Mouse (Mus musculus): ENCODE measurements around the gene Lcn11. TPM values are rescaled to one million over a fixed set of nuclear protein-coding genes. Genes with fewer than 3 reads are reported as not detected.
"Not testable (repeated sequence)": the region's sequence is repeated elsewhere in the genome, so short reads cannot be mapped to it uniquely, and the experiment has no call there.

Gene Lcn11
- polyA plus RNA-seq, 1 experiment from 2014 or later = not detected

DNA sequence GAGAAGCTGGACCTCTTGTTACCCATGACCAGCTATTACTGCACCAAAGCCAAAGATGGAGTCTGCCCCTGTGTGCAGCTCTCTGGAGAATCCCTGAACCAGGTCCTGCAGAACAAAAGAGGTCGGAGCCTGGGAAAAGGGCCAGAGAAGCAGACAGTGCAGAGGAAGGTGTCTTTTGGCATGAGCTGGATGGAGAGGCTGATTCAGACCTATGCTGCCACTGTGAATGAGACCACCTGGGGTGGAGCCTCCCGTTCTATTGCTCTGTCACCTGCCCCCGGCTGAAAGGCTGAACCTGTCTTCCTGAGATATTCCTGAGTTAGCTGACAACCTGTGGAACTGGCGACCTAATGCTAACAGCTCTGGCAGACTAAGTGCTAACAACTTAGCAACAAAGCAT lies 4.1 kb downstream of the Lcn11 start:
- no peaks in the 10 kb centered on the region for H3K36me3 ChIP-seq
- H3K9ac ChIP-seq = no peak overlapping the region
- DNase-seq (no peak), ATAC-seq (ENCODE audit: low read depth) (no peak)
- WGBS (ENCODE audit: insufficient replicate concordance) = 38% methylated on average over 4 of the region's 4 CpGs
- H3K4me3 ChIP-seq (replicated peaks) = no peak overlapping the region
- H3K4me2 ChIP-seq = no peak overlapping the region
- H3K4me1 ChIP-seq (replicated peaks) = no peaks in the 10 kb centered on the region
- H3K27me3 ChIP-seq = no peaks in the 10 kb centered on the region; the same call in 1 of the 2 replicates
- H3K27ac ChIP-seq = no peak overlapping the region
- no peaks in the 10 kb centered on the region for H3K9me3 ChIP-seq (replicated peaks)

DNA sequence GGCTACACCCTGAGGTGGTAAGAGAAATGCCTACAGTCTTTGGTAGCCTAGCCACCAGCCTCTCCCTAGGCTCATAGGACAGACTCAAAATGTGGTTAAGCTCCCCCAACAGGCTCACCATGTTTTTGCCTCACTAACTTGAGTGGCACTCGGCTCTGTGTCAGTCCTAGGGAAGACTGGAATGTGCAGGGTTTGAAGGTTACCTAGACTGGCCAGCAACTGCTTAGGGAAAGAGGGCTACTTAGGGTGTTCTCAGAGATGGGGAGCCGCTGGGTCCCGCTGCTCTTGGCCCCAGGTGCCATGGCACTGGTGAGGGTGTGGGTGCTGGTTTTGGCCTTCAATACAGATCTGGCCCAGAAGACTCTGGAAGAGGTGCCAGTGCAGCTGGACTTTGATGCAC lies 5.1 kb downstream of the Lcn11 start, which contains the start of gene Gm13539:
TSS of gene Gm13539 (plus strand) at position 301 of the 400 bp plus-strand sequence.
- H3K27me3 ChIP-seq = no peaks in the 10 kb centered on the region; the same call in 1 of the 2 replicates
- H3K27ac ChIP-seq = no peak within 1 kb of the TSS
- no peak within 1 kb of the TSS for H3K9ac ChIP-seq
- DNase-seq = no peak
- H3K4me1 ChIP-seq (replicated peaks) = peaks cover 8% of the 10 kb centered on the region
- no peak for ATAC-seq (ENCODE audit: low read depth)
- H3K4me2 ChIP-seq = no peak within 1 kb of the TSS
- no peaks in the 10 kb centered on the region for H3K9me3 ChIP-seq (replicated peaks)
- no peaks in the 10 kb centered on the region for H3K36me3 ChIP-seq
- no peak within 1 kb of the TSS for H3K4me3 ChIP-seq (replicated peaks)
- 64% methylated on average over 3 of the region's 3 CpGs for WGBS (ENCODE audit: insufficient replicate concordance)

DNA sequence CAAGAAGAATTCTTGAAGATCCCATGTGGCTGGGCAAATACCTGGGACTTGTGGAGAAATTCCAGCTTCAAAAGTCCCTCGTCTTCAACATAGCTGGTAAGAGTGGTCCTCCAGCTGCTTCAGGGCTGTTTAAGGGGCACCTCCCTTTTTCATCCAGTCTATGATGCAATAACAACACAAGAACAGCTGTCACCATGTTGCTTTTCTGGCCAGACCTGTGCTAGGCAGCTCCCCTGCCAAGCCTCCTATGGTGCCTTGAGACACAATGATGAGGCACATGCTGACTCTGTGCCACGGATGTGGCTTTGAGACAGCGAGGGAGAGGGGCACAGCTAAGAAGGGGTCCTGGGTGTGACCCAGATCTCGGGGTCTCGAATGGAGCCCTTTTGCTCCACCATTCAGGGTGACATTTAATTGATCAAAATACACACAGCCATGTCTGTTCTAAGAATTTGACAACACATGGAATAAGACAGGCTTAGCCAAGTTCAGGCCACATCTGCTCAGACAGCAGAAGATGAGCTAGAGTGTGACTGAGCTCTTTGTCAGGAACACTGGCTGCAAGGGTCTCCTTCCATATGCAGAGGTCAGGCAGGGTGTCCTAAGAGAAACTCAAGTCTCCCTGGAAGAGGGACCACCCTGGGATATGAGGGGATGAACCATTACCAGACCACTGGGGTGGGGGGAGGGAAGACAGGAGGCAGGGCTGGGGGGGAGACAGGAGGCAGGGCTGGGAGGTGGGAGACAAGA lies 8.9 kb downstream of the Lcn11 start:
- H3K27me3 ChIP-seq = no peaks in the 10 kb centered on the region; the same call in 1 of the 2 replicates
- peaks cover 37% of the 10 kb centered on the region for H3K4me1 ChIP-seq (replicated peaks)
- no peaks in the 10 kb centered on the region for H3K36me3 ChIP-seq
- H3K4me3 ChIP-seq (replicated peaks) = no peak overlapping the region
- no peak overlapping the region for H3K4me2 ChIP-seq
- no peak overlapping the region for H3K27ac ChIP-seq
- 62% methylated on average over 5 of the region's 5 CpGs for WGBS (ENCODE audit: insufficient replicate concordance)
- no peak overlapping the region for H3K9ac ChIP-seq
- no peak for DNase-seq
- no peak for ATAC-seq (ENCODE audit: low read depth)
- H3K9me3 ChIP-seq (replicated peaks) = no peaks in the 10 kb centered on the region

DNA sequence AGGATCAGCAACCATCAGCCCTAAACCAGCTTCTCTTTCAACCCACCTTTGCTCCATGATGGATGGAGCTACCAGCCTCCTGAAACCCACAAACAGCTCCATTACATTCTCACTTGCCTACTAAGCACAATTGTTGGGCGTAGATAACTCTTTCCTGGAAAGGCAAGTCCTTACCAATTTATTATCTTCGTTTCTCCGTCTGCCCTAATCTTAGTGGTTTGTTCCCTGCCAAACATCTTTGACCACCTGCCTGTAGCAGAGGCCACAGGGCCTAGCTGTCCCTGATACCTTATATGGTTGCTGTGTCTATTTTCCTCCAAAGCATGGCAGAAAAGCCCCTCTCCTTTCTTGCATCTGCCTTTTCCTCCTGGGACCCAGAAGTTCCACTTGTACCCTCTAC lies 12.3 kb downstream of the Lcn11 start:
- no peak overlapping the region for H3K4me3 ChIP-seq (replicated peaks)
- ATAC-seq (ENCODE audit: low read depth) = peak; percentile 92
- peak; percentile 36 for DNase-seq
- 11% methylated on average over 3 of the region's 3 CpGs for WGBS (ENCODE audit: insufficient replicate concordance)
- H3K9me3 ChIP-seq (replicated peaks) = no peaks in the 10 kb centered on the region
- peak overlapping the region; percentile 69 for H3K27ac ChIP-seq
- H3K36me3 ChIP-seq = no peaks in the 10 kb centered on the region
- H3K4me1 ChIP-seq (replicated peaks) = peaks cover 37% of the 10 kb centered on the region
- no peaks in the 10 kb centered on the region for H3K27me3 ChIP-seq
- H3K4me2 ChIP-seq = peak overlapping the region; percentile 27
- H3K9ac ChIP-seq = 0 out of 2 replicates have a peak overlapping the region, but pooled peaks have one; percentile 8

DNA sequence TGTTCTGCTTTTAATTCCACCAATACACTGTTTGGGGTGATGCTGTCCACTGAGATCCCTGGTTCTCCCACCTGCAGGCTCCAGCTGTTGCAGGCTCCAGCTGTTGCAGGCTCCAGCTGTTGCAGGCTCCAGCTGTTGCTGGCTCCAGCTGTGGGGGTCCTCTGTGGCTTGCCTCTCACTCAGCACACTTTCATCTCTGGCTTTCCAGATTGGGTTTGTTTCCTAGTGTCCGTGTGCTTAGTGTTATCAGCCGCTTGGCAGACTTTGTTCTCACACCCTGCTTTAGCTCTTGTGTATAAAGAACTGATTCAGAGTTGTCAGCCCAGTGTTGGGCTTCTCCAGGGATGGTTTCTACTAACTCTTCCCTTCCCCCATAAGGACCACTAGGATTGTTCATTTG lies 20.8 kb downstream of the Lcn11 start:
- H3K9ac ChIP-seq = no peak overlapping the region
- H3K36me3 ChIP-seq = no peaks in the 10 kb centered on the region
- WGBS (ENCODE audit: insufficient replicate concordance) = 11% methylated on average over 2 of the region's 2 CpGs
- no peak for ATAC-seq (ENCODE audit: low read depth)
- no peak overlapping the region for H3K27ac ChIP-seq
- 0 out of 2 replicates have a peak, but pooled peaks cover 3% of the 10 kb centered on the region for H3K27me3 ChIP-seq
- no peak overlapping the region for H3K4me3 ChIP-seq (replicated peaks)
- H3K9me3 ChIP-seq (replicated peaks) = no peaks in the 10 kb centered on the region
- H3K4me2 ChIP-seq = no peak overlapping the region
- 0 out of 2 replicates have a peak, but pooled peaks cover 3% of the 10 kb centered on the region for H3K4me1 ChIP-seq (replicated peaks)
- no peak for DNase-seq

DNA sequence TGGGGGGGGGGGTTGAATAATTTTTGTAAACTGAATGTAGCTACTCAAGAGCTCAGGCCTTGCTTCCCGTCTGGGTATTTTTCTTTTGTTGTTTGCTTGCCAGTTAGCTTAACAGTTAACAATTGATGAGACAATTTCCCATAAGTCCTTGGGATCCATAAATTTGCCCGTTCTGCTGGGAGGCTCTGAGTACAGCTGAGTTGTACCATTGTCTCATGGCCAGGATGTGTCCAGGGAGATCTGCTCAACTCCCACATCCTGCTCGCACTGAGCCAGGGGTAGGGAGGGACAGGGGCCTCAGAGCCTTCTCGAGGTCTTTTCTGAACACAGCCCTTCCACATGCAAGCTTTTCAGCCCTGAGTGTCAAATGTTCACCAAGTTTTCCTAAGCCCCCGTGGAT lies 21.2 kb downstream of the Lcn11 start:
- H3K27ac ChIP-seq = no peak overlapping the region
- WGBS (ENCODE audit: insufficient replicate concordance) = 34% methylated on average over 5 of the region's 5 CpGs
- no peaks in the 10 kb centered on the region for H3K36me3 ChIP-seq
- 0 out of 2 replicates have a peak, but pooled peaks cover 3% of the 10 kb centered on the region for H3K4me1 ChIP-seq (replicated peaks)
- no peaks in the 10 kb centered on the region for H3K9me3 ChIP-seq (replicated peaks)
- ATAC-seq (ENCODE audit: low read depth) (no peak), DNase-seq (no peak)
- no peak overlapping the region for H3K4me2 ChIP-seq
- 0 out of 2 replicates have a peak, but pooled peaks cover 3% of the 10 kb centered on the region for H3K27me3 ChIP-seq
- no peak overlapping the region for H3K4me3 ChIP-seq (replicated peaks)
- H3K9ac ChIP-seq = no peak overlapping the region

DNA sequence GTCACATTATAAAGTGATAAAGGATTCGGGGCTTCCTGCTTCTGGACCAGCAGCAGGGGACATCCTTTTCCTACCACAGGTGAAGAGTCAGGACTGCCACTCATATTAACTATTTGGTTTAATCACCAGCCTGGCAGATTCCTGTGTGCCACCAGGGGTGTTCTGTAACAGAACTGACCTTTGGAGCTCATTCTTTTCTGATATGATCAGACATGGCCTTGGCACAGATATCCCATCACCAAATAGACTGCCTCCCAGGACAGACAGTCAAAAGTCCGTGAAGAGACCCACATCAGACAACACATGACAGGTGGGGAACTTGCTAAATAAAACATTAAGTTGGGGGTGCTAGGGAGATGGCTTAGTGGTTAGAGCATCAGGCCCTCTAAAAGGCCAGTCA lies 34.9 kb downstream of the Lcn11 start:
- 44% methylated on average over 2 of the region's 2 CpGs for WGBS (ENCODE audit: insufficient replicate concordance)
- Histone ChIP-seq H3K4me2 (no peak overlapping the region), H3K9me3 (replicated peaks) (no peaks in the 10 kb centered on the region), H3K9ac (no peak overlapping the region), H3K4me3 (replicated peaks) (no peak overlapping the region), H3K4me1 (replicated peaks) (no peaks in the 10 kb centered on the region), H3K27me3 (no peaks in the 10 kb centered on the region), H3K27ac (no peak overlapping the region), H3K36me3 (no peaks in the 10 kb centered on the region)
- ATAC-seq (ENCODE audit: low read depth) (no peak), DNase-seq (no peak)

DNA sequence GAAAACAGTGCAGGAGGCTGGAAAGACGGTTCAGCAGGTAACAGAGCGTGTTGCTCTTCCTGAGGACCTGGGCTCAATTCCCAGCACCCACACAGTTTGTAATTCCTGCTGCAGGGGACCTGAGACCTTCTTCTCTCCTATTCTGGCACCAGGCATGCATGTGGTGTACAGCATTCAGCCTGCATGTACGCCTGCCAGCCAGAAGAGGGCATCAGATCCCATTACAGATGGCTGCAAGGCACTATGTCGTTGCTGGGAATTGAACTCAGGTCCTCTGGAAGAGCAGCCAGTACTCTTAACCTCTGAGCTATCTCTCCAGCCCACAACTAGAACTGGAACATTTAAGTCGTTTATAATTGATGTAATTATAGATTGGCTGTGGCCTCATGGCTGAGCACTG lies 36.5 kb downstream of the Lcn11 start:
- Histone ChIP-seq H3K9me3 (replicated peaks) (no peaks in the 10 kb centered on the region), H3K9ac (no peak overlapping the region), H3K36me3 (no peaks in the 10 kb centered on the region), H3K4me1 (replicated peaks) (no peaks in the 10 kb centered on the region), H3K4me3 (replicated peaks) (no peak overlapping the region), H3K4me2 (no peak overlapping the region), H3K27ac (no peak overlapping the region), H3K27me3 (no peaks in the 10 kb centered on the region)
- ATAC-seq (ENCODE audit: low read depth) (no peak), DNase-seq (no peak)
- 58% methylated on average over 5 of the region's 5 CpGs for WGBS (ENCODE audit: insufficient replicate concordance)

DNA sequence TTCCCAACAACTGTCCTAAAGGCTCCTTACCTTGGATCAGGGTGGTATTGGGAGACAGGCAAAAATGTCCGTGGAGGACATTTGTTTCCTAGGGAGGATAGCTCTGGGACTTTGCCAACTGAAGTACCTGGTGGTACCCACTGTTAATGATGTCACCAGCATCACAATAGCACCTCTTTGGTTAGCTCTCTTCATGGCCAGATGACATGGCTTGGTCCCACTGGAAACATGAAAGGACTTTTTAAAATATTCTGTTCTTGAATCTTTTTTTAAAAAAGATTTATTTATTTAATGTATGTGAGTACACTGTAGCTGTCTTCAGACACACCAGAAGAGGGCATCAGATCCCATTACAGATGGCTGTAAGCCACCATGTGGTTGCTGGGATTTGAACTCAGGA lies 38.9 kb downstream of the Lcn11 start, which contains the start of gene Glt6d1:
TSS of gene Glt6d1 (minus strand) at position 101 of the 400 bp plus-strand sequence.
- H3K9me3 ChIP-seq (replicated peaks); H3K9ac ChIP-seq; DNase-seq; H3K4me2 ChIP-seq; H3K27ac ChIP-seq; H3K27me3 ChIP-seq; H3K4me3 ChIP-seq (replicated peaks); H3K36me3 ChIP-seq; ATAC-seq (ENCODE audit: low read depth); H3K4me1 ChIP-seq (replicated peaks): not testable (repeated sequence)
- WGBS (ENCODE audit: insufficient replicate concordance) = 52% methylated on average over 1 of the region's 1 CpGs

DNA sequence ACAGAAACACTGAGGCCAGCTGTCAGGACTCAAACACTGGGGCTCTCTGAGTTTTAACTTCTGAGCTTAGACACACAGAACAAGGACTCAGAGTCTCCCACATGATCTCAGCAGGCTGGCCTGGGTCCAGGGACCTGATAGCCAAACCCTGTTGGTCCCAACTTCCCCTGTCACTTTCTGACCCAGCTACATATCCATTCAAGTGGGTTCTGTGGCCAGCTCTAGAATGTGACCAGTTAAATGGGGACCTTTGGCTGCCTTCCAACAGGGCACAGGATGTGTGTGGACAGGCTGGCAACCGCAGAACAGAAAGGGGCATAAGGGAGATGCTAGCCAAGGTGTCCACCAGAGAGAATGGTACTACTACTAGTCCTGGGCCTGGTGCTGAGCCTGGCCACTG lies 46.0 kb downstream of the Lcn11 start, which contains the start of gene Lcn9:
TSS of gene Lcn9 (plus strand) at position 348 of the 400 bp plus-strand sequence.
- Histone ChIP-seq H3K27ac (no peak within 1 kb of the TSS), H3K4me1 (replicated peaks) (no peaks in the 10 kb centered on the region), H3K27me3 (no peaks in the 10 kb centered on the region), H3K36me3 (no peaks in the 10 kb centered on the region), H3K4me3 (replicated peaks) (no peak within 1 kb of the TSS), H3K9ac (no peak within 1 kb of the TSS), H3K4me2 (no peak within 1 kb of the TSS), H3K9me3 (replicated peaks) (no peaks in the 10 kb centered on the region)
- ATAC-seq (ENCODE audit: low read depth) = no peak
- DNase-seq = no peak
- 67% methylated on average over 1 of the region's 1 CpGs for WGBS (ENCODE audit: insufficient replicate concordance)

DNA sequence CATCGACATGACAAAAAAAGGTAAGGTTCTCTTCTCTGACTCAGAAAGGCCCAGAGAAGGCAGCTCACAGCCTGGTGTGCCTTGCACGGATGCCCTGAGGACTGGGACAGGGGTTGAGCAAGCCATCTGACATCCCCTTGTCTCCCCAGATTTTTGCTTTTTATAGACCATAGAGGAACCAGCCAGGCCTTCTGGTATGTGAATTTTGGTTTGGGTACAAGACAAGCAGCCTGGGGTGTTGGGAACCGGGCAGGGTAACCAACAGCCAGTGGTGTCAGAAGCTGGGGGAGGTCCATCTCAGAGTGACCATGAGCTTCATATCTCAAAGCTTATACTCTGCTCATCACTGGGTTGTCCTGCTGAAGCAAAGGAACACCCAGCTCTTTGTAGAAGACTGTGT lies 47.9 kb downstream of the Lcn11 start:
- no peak overlapping the region for H3K9ac ChIP-seq

More for the DNA sequence above, 47.9 kb downstream of the Lcn11 start:
- H3K4me1 ChIP-seq (replicated peaks) = no peaks in the 10 kb centered on the region
- H3K36me3 ChIP-seq = no peaks in the 10 kb centered on the region
- no peaks in the 10 kb centered on the region for H3K27me3 ChIP-seq
- no peak overlapping the region for H3K27ac ChIP-seq
- H3K4me2 ChIP-seq = no peak overlapping the region
- DNase-seq (no peak), ATAC-seq (ENCODE audit: low read depth) (no peak)
- no peak overlapping the region for H3K4me3 ChIP-seq (replicated peaks)
- H3K9me3 ChIP-seq (replicated peaks) = no peaks in the 10 kb centered on the region
- 64% methylated on average over 3 of the region's 3 CpGs for WGBS (ENCODE audit: insufficient replicate concordance)
